Mouse (Mus musculus) left cerebral cortex, postnatal 4 days (tissue): ENCODE data around the gene Kctd11. TPM values are rescaled to one million over a fixed set of nuclear protein-coding genes. Genes with fewer than 3 reads are reported as not detected.

Experiments
- DNase-seq: peaks from one replicate; pipeline ENCODE4 v3.0.0-alpha.2; 2022
- intact Hi-C: fragments of 180-260 bp; cut with DNase I; formaldehyde crosslinking; loops from one replicate; pipeline ENCODE4 v1.15.1; 2025
- total RNA-seq, 2 experiments: library from RNA; stranded (reverse); gene quantifications; 2 replicates each; pipeline ENCODE4 v1.2.3; 2021

The Kctd11 gene
- total RNA-seq, 2 experiments from 2014 or later, result 0.38 to 1.0 TPM

DNA sequence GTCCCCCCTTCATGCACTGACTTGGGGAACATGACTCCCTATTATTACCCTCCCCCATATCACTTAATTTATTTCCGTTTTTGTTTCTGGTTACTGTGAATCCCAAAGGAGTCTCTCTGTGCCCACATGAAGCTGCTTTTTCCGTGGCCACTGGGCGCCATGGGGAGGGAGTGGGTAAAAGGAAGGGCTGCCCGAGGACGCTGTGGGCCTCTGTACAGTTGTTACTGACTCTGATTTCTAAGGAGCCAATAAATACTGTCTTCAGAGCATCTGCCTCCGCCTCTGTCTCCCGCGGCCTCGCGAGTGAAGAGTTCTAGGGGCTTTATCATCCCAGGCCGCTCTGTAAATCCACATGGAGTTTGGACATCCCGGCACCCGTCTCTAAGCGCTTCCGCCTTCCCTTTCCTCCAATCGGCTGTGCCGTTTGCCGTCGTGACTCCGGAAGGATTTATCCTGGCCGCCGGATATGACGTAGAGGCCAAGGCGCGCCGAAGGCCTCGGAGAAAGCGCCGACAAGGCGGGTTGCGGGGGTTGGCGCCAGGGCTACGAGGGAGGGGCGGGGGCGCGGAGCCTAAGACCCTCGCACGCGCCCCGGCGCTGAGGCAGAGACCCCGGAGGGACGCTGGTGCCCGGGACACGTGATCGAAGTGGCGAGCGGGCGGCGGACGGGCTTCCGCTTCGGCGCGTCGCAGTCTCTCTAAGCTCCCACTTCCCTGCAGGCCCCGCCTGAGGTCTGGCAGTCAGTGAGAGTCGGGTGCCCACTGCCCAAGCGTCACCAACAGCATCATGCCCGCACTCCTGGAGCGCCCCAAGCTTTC, 32.6 kb upstream of the Kctd11 start, which contains the start of gene Gps2:
Gene Gps2, plus strand, starts transcription at position 335 of the 818 bp plus-strand sequence.
- intact Hi-C loops, result no loop called here
- peak; percentile 93 for DNase-seq

DNA sequence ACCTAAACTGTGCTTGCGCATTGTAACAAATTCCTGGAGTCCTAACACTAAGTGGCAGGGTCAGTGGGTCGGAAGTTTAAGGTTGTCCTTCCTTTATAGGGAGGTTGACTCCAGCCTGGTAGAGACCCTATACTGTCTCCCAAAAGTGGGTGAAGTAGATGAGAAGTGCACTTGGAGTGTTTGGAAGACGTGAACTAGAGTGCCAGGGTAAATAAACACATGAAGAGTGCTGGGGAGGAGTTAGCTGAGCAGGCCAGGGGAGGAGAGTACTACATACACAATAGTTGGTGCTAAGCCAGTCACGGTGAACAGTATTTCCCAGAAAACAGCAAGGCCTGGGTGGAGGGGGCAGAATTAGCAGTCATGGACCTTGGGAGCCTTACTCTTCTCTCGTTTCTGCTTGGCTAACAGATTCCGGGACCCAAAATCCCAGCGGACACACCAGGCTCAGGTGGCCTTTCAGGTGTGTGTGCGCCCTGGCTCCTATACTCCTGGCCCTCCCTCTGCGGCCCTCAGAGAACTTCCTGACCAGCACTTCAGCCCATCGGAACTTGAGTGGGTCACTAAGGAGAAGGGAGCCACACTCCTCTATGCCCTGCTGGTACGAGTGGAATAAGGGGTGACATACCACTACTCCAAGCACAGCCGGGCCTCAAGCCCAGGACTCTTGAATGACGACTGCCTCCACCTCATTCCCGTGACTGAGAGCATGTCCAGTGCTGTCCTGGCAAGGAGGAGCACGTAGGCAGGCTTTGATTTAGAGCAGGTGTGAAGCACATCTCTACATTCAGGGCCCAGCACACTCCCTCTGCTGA, 31.7 kb upstream of the Kctd11 start:
- intact Hi-C loops, result no loop called here

DNA sequence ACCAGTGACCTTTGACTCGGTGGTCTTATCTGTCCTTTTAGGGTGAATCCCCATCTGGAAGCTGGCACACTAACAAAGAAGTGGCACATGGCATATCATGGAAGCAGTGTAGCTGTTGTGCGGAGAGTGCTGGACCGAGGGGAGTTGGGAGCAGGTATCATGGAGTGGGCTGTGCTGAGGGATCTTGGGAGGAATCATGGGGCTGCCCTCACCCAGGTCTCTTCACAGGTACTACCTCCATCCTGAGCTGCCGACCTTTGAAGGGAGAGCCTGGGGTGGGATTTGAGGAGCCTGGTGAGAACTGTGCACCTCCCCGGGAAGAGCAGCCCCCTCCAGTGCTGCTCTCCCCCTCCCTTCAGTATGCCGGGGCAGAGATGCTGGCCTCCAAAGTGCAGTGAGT, 30.5 kb upstream of the Kctd11 start:
- intact Hi-C loops, result no loop called here
- DNase-seq, result no peak

More for the DNA sequence above, 31.7 kb upstream of the Kctd11 start:
- no peak for DNase-seq

DNA sequence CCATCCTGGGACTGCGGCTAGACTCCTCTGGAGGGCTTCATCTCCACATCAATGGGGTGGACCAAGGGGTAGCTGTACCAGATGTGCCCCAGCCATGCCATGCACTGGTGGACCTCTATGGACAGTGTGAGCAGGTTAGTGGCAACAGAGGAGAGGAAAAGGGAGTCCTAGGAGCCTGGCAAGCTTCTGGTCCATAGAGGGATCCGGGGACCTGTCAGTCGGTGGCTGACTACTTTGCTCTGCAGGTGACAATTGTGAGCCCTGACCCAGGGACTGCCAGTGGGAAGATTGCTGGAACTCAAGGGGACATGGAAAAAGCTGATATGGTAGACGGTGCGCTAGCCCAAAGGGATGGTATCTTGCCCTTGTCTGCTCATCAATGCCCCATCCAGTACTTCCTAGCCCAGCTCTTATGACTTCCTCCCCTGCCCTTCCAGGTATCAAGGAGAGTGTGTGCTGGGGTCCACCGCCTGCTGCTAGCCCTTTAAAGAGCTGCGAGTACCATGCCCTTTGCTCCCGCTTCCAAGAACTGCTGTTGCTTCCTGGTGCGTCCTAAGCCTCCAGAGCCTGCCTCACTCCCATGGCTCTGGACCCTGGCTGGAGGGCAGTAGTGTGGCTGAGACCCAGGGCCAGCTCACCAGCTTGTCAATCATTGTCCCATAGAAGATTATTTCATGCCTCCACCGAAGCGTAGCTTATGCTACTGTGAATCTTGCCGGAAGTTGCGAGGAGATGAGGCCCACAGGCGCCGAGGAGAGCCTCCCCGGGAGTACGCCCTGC, 29.8 kb upstream of the Kctd11 start:
- intact Hi-C loops, result no loop called here
- DNase-seq, result no peak

DNA sequence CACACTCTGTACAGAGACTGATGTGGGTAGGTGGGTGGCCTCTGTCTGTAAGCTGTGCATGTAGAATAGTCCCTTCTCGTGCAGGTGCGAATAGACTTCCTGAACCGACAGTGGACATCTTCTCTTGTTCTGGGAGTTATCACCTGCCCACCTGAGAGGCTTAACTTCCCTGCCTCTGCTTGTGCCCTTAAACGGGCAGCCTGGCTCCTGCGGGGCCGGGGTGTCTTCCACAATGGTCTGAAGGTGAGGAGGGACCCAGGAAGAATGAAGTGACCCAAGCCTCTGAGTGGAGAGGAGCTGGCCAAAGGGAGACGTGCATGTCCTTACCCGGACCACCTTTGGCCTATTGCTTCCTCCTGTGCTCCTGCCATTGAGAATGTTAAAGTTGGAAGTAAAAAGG, 29.0 kb upstream of the Kctd11 start:
- no peak for DNase-seq
- intact Hi-C loops, result no loop called here

DNA sequence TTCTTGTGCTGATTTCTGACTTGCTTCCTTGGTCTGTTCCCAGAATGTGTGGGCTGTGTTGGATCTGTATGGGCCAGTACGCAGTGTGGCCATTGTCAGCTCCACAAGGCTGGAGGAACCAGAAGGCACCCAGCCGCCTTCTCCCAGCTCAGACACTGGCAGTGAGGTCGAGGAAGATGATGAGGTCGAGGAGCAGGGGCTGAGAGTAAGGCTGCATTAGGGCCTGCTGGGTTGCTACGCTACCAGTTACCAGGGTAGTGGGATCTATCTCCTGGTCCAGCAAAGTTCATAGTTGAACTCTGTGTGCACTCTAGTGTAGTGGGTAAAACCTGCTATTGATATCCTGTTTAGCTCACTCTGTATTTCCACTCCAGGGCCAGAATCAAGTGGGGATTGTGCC, 28.0 kb upstream of the Kctd11 start:
- intact Hi-C loops, result no loop called here
- DNase-seq, result no peak

DNA sequence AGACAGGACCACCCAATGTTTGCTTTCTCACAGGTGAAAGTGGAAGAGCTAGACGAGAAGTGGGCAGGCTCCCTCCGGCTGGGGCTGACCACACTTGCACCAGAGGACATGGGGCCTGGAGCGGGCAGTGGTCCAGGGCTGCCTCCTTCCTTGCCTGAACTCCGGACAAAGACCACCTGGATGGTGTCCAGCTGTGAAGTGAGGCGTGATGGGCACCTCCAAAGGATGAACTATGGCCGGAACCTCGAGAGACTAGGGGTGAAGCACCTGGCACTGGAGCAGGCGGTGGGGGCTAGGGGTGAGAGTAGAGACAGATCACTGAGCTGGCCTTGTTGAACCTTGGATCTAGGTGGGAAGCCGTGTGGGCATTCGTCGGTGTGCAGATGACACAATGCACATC, 27.4 kb upstream of the Kctd11 start:
- intact Hi-C loops, result no loop called here
- no peak for DNase-seq

DNA sequence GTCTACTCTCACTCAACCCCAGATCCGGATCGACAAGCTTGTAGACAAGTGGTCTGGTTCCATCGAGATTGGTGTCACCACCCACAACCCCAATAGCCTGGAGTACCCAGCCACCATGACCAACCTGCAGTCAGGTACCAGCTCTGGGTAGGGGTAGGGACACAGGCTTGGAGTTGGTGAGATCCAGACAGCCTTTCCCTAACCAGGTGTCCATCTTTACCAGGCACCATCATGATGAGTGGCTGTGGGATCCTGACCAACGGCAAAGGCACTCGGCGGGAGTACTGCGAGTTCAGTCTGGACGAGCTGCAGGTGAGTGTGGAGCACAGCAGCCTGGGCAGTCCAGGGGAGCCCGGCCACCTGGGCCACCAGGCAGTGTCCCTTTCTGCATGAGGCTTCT, 23.1 kb upstream of the Kctd11 start:
- no peak for DNase-seq
- intact Hi-C loops, result no loop called here

DNA sequence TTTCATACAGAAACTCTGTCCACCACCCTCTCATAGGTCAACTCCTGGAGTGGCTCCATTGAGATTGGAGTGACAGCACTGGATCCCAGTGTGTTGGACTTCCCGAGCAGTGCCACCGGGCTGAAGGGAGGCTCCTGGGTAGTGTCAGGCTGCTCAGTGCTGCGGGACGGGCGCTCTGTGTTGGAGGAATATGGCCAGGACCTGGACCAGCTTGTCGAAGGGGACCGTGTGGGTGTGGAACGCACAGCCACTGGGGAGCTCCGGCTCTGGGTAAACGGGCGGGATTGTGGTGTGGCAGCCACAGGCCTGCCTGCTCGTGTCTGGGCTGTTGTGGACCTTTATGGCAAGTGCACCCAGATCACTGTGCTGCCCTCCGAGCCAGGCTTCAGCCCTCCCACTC, 21.8 kb upstream of the Kctd11 start:
- no peak for DNase-seq
- intact Hi-C loops, result no loop called here

DNA sequence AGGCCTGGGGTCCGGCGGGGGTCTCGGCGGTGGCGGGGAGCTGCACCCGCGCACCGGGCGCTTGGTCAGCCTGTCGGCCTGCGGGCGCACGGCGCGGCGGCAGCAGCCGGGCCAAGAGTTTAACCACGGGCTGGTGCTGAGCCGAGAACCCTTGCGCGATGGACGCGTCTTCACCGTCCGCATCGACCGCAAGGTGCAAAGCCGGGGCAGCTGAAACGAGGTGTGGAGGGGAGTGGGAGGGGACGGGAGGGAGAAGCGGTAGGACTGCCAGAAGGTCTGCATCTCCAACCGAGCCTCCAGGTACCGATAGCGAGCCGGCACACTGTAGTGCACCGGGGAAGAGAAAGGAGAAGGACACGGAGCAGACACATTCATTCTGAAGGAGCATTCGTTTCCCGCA, 20.8 kb upstream of the Kctd11 start:
- intact Hi-C loops, result no loop called here
- DNase-seq, result no peak

DNA sequence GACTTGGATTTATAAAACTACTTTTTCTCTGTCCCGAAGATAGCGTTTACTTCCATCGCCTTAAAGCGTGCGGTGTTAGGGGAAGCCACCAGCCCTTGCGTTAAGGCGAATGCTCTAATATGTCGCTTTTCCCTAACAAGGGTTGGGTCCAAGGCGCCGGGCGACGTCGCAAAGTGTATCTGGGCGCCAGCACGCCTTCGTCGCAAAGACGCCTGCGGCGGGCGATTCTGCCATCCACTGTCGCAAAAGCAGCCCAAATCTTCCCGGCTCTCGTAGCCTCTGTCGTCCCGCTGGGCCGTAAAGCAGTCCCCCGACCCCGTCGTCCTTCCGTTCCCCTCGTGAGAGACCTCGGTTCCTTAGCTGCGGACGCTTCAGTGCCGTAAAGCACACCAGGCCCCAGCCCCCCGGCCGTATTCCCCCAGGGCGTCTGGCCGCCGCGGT, 20.2 kb upstream of the Kctd11 start:
- intact Hi-C loops, result no loop called here
- DNase-seq, result peak; percentile 97

DNA sequence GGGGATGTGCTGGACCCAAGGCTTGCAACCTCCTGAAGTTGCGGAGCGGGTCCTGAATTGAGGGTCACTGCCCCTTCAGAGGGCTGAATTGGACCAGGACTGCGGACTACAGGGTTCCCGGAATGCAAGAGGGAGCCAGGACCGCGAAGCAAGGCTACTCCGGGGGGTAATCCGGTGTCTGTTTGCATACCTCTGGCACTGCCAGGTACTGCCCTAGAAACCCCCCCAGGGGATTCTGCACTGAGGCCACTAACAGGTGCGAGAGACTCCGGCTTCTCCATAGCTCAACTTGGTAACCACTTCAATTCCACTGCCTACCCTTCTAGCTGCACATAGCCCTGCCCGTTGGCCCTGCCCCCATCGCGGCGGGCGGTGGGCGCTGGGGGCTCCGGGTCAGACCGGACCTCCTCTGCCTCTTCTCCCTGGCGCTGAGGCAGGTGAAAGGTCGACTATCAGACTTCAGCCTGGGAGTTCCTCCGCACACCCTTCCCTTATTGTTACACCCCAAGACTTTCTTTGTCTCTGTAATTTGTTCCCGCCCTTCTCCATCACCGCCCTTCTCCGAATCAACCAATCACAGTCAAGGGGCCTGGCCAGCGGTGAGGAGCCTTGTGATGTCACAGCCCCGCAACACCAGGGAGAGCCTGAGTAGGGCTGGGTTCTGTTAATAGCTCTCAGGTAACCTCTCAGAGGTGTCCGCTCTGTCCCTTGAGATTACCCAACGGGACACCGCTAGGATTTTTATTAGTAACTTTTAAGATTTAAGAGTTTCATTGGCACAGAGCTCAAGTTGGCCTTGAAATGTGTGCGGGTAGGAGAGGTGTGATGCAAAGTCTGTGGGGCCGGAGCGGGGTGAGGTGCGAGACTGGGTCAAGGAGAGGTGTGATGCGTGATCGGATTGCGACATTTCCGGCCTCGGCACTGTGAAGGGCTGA, 19.5 kb upstream of the Kctd11 start, which contains the start of the genes 2810408A11Rik and Neurl4:
Gene 2810408A11Rik, minus strand, starts transcription at position 517 of the 935 bp plus-strand sequence.
Gene Neurl4, plus strand, starts transcription at position 602 of the 935 bp plus-strand sequence.
- peak; percentile 91 for DNase-seq
- intact Hi-C loops, result no loop called here

DNA sequence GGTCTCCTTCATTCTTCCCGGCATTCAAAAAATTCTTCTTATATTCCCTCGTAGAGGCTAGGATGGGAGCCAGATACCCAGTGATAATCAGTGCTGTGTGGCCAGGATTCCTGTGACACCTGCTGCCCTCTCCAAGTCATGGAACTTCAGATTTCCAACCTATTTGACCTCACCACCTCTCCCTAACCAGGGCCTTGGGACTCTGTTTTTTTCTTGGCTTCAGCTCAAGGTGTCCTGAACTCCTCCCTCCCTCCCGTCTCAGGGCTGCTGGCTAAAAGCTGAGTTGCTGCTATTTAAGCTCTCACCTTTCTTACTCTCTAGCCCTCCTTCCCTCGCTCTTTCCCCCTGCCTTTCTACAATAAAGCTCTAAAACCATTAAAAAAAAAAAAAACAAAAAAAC, 18.7 kb upstream of the Kctd11 start:
- intact Hi-C loops, result no loop called here
- DNase-seq, result no peak

DNA sequence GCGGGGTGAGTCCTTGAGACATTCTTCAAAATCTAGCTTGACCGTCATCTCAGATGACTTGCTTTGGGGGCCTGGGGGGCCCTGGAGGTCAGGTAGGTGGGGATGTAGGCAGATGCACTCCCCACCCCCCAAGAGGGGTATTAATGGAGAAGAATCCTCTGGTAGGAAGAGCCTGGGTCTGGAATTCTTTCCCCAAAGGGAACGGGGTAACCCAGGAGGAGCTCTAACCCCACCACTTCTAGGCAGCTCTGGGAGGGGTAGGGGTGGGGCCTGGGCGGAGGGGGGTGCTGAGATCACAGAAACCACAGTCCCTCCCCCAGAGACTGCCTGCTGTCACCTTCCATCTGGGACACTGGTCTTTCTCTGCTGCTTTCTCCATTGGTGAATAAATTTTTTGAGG, 14.1 kb upstream of the Kctd11 start, which contains the start of gene Acap1:
Gene Acap1, minus strand, starts transcription at position 249 of the 400 bp plus-strand sequence.
- no peak for DNase-seq
- intact Hi-C loops, result no loop called here

DNA sequence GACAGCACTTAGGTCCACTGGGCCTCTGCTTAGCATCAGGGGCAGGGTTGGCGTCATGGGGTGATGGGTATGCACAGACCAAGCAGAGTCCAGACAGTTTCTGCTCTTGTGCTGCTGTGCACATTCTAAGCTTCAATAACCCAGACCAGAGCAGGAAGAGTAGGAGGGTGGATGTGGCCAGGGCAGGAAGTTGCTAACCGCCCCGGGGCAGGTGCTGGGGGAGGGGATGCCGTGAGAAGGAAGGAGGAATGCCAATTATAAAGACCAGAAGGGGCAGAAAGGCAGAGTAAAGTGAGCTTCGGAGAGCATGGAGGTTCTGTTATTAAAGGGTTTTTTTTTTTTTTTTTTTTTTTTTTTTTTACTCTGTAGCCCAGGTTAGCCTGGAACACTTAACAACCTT, 13.5 kb upstream of the Kctd11 start:
- intact Hi-C loops, result no loop called here
- DNase-seq, result no peak

DNA sequence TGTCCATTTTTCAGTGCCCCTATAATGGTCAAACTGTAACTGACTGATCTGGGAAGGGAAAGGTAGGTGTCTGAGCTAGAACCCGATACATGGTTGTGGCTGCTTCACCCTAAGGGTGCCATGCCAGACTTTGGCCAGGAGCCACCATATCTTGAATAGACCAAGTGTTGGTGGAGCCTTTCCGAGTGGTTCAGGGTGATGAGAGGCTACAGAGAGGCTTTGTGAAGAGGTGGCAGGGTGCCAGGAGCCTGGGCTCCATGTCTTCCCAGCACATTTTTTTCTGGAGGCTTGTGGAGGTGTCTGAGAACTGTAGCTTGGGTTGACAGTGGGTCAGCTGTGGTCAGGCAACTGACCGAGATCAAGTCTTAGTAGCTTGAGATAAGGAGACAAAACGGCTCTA, 10.3 kb upstream of the Kctd11 start:
- intact Hi-C loops, result no loop called here

DNA sequence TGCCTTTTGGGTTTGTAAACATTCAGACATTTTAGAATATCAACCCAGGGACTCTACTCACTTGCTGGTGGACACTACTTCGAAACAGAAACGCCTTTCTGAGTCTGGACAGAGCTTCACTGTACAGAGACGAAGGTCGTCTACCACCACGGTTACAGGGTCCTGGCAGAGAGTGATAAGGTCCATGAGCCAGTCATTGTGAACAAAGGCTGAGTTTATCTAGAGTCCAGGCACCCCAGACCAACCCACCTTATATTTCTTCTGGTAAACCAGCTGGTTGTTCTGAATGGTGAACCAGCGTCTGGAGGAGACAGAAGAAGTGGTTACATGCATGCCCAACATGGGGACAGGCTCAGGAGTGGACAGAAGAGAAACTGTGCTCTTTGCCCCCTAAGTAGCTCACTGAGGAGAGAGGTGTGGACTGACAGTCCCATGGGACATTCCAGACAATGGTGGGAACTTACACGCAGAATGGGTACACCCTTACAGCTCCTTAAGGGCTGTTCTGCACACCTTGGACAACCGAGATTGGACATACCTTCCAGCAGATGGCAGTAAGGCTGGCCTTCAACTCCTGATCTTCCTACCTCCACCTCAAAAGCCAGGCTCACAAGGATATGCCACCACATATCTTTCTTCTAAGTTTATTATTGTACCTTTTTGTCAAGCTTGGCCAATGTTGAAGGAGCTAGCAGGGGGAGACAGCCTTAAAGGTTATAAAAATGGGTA, 5.9 kb upstream of the Kctd11 start:
- intact Hi-C loops, result no loop called here
- no peak for DNase-seq

More for the DNA sequence above, 10.3 kb upstream of the Kctd11 start:
- DNase-seq, result peak; percentile 50

DNA sequence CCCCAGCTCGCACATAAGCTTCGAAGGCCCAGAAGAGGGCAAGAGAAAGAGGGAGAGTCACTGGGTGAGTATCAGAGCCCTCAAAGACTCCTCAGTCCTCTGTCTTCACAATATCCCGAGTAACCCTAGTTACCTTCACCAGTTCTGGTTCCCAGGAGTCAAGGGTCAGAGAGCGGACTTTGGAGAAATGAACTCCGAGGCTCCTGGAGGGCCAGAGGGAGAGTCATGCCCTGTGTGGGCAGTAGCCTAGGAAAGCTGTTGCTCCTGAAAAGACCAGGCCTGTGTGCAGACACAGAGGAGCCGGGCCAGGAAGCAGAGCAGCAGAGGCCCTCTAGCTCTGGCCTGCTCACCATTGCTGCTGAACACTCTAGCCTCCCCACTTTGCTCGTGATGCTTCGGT, 3.5 kb upstream of the Kctd11 start:
- DNase-seq, result no peak
- intact Hi-C loops, result no loop called here

DNA sequence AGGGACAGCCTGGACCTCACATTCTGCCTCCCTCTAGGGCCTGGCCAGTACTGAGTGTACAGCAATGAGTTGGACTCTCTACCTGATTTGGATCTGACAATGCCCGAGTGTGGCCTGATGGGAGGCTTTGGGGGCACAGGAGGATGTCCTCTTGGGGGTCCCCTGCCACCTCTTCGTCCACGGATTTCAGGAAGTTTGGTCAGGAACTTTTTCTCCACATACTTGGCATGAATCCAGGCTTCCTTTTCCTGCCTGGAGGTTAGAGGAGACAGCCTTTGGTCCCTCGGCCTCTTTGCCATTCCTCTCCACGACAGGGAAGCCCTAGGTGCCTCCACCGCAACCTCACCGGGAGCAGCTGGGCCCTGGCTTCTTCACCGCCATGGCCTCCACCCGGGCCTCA, 3.0 kb upstream of the Kctd11 start:
- no peak for DNase-seq
- intact Hi-C loops, result no loop called here
